Mouse (Mus musculus) MEL (cell line): Measurements from ENCODE around the gene Rrp36. TPM values are rescaled to one million over a fixed set of nuclear protein-coding genes. Genes with fewer than 3 reads are reported as not detected.

ENCODE experiments used
- DNase-seq: peaks from one replicate; pipeline ENCODE4 v3.0.0; 2011; ENCODE audit warnings: low read depth, low spot score
- H3K27ac ChIP-seq: 2 replicates; pipeline ENCODE4 v1.5.1; 2012; ENCODE audit warnings: low read depth, mild to moderate bottlenecking, control low read depth, low read length, moderate library complexity; ENCODE audit not compliant: control insufficient read depth
- H3K27me3 ChIP-seq, 2 experiments: fragments of 150-350 bp in 1 of 2; sonication (generic) in 1 of 2; 2 replicates each; pipeline ENCODE4 v1.6.1; 2012; ENCODE audit warnings: low read length in 2 of 2, mild to moderate bottlenecking in 2 of 2, improper control_type of control experiment in 1 of 2, moderate library complexity in 1 of 2; ENCODE audit not compliant: insufficient read depth in 2 of 2, control insufficient read depth in 1 of 2
- H3K36me3 ChIP-seq, 2 experiments: 2 replicates each; pipeline ENCODE4 v1.6.1; 2012 to 2014; ENCODE audit warnings: low read length in 2 of 2, improper control_type of control experiment in 1 of 2, inconsistent platforms in 1 of 2, mild to moderate bottlenecking in 1 of 2; ENCODE audit not compliant: insufficient read depth in 2 of 2, control insufficient read depth in 1 of 2
- H3K4me1 ChIP-seq, 2 experiments: fragments of 150-350 bp in 1 of 2; sonication (generic) in 1 of 2; 2 replicates each; pipeline ENCODE4 v1.6.1; 2012; ENCODE audit warnings: low read length in 2 of 2, improper control_type of control experiment in 1 of 2, mild to moderate bottlenecking in 1 of 2; ENCODE audit not compliant: insufficient read depth in 2 of 2, control insufficient read depth in 1 of 2
- H3K4me3 ChIP-seq, 2 experiments: fragments of 150-350 bp in 1 of 2; sonication (generic) in 1 of 2; 2 replicates each; pipeline ENCODE4 v1.5.1; 2012; ENCODE audit warnings: low read depth in 2 of 2, low read length in 2 of 2, mild to moderate bottlenecking in 2 of 2, moderate library complexity in 2 of 2, control low read depth in 1 of 2, improper control_type of control experiment in 1 of 2; ENCODE audit not compliant: control insufficient read depth in 1 of 2, insufficient read depth in 1 of 2
- H3K79me2 ChIP-seq: 2 replicates; pipeline ENCODE4 v1.6.1; 2012; ENCODE audit warnings: mild to moderate bottlenecking, low read length, moderate library complexity; ENCODE audit not compliant: control insufficient read depth, poor library complexity, insufficient read depth
- H3K9ac ChIP-seq: 2 replicates; pipeline ENCODE4 v1.6.1; 2012; ENCODE audit warnings: low read depth, mild to moderate bottlenecking, control low read depth, low read length, moderate library complexity; ENCODE audit not compliant: control insufficient read depth, poor library complexity, severe bottlenecking
- H3K9me3 ChIP-seq: fragments of 150-350 bp; sonication (generic); replicated peaks from 2 replicates; pipeline ENCODE4 v1.6.1; 2012; ENCODE audit warnings: mild to moderate bottlenecking, low read length, improper control_type of control experiment, moderate library complexity; ENCODE audit not compliant: insufficient read depth
- CHD1 ChIP-seq: IDR thresholded peaks from 2 replicates; pipeline ENCODE4 v1.6.1; 2012; ENCODE audit warnings: low read depth, mild to moderate bottlenecking, inconsistent platforms, low read length, improper control_type of control experiment
- CTCF ChIP-seq, 3 experiments: IDR thresholded peaks in 2 of 3; conservative IDR thresholded peaks in 1 of 3; 2 replicates each; pipeline ENCODE4 v1.5.1; 2011 to 2012; ENCODE audit warnings: low read length in 3 of 3, low read depth in 2 of 3, mild to moderate bottlenecking in 2 of 3, improper control_type of control experiment in 1 of 3, inconsistent platforms in 1 of 3, mixed read lengths in 1 of 3, moderate library complexity in 1 of 3; ENCODE audit not compliant: control insufficient read depth in 1 of 3, insufficient read depth in 1 of 3, poor library complexity in 1 of 3, severe bottlenecking in 1 of 3
- E2F4 ChIP-seq: IDR thresholded peaks from 2 replicates; pipeline ENCODE4 v1.6.1; 2011; ENCODE audit warnings: low read depth, low read length, improper control_type of control experiment, borderline replicate concordance
- JUND ChIP-seq: IDR thresholded peaks from 2 replicates; pipeline ENCODE4 v1.6.1; 2011; ENCODE audit warnings: low read depth, mild to moderate bottlenecking, improper control_type of control experiment, low read length
- MAFK ChIP-seq: IDR thresholded peaks from 2 replicates; pipeline ENCODE4 v1.6.1; 2011; ENCODE audit warnings: low read depth, mild to moderate bottlenecking, low read length, improper control_type of control experiment, borderline replicate concordance
- MAZ ChIP-seq: IDR thresholded peaks from 2 replicates; pipeline ENCODE4 v1.6.1; 2012; ENCODE audit warnings: low read depth, mild to moderate bottlenecking, inconsistent platforms, low read length, improper control_type of control experiment
- MXI1 ChIP-seq: IDR thresholded peaks from 2 replicates; pipeline ENCODE4 v1.6.1; 2011; ENCODE audit warnings: mild to moderate bottlenecking, low read depth, low read length, improper control_type of control experiment
- MYB ChIP-seq: IDR thresholded peaks from 2 replicates; pipeline ENCODE4 v1.6.1; 2011; ENCODE audit warnings: mild to moderate bottlenecking, low read depth, low read length, improper control_type of control experiment
- MYC ChIP-seq: IDR thresholded peaks from 2 replicates; pipeline ENCODE4 v1.6.1; 2011; ENCODE audit warnings: low read depth, mild to moderate bottlenecking, low read length, improper control_type of control experiment, moderate library complexity
- POLR2A ChIP-seq, 2 experiments: IDR thresholded peaks; 2 replicates each; pipeline ENCODE4 v1.6.1; 2011 to 2012; ENCODE audit warnings: low read length in 2 of 2, mild to moderate bottlenecking in 2 of 2, control low read depth in 1 of 2, improper control_type of control experiment in 1 of 2, low read depth in 1 of 2, moderate library complexity in 1 of 2; ENCODE audit not compliant: control insufficient read depth in 1 of 2, insufficient read depth in 1 of 2, poor library complexity in 1 of 2
- POLR2AphosphoS2 ChIP-seq: IDR thresholded peaks from 2 replicates; pipeline ENCODE4 v1.6.1; 2011; ENCODE audit warnings: low read length, improper control_type of control experiment
- POLR2AphosphoS5 ChIP-seq: IDR thresholded peaks from 2 replicates; pipeline ENCODE4 v1.6.1; 2012; ENCODE audit warnings: low read depth, borderline replicate concordance, mild to moderate bottlenecking, inconsistent platforms, low read length, moderate library complexity, mixed read lengths
- RAD21 ChIP-seq: IDR thresholded peaks from 2 replicates; pipeline ENCODE4 v1.6.1; 2011; ENCODE audit warnings: mild to moderate bottlenecking, low read depth, low read length, improper control_type of control experiment
- RCOR1 ChIP-seq: IDR thresholded peaks from 2 replicates; pipeline ENCODE4 v1.6.1; 2012; ENCODE audit warnings: low read depth, mild to moderate bottlenecking, inconsistent platforms, low read length, improper control_type of control experiment
- SIN3A ChIP-seq: IDR thresholded peaks from 2 replicates; pipeline ENCODE4 v1.6.1; 2012; ENCODE audit warnings: low read length, improper control_type of control experiment, inconsistent platforms
- SMC3 ChIP-seq: IDR thresholded peaks from 2 replicates; pipeline ENCODE4 v1.6.1; 2011; ENCODE audit warnings: low read depth, low read length, improper control_type of control experiment
- TCF12 ChIP-seq: IDR thresholded peaks from 2 replicates; pipeline ENCODE4 v1.6.1; 2014; ENCODE audit warnings: low read depth, mild to moderate bottlenecking, inconsistent platforms, low read length, improper control_type of control experiment, moderate library complexity
- UBTF ChIP-seq: IDR thresholded peaks from 2 replicates; pipeline ENCODE4 v1.6.1; 2012; ENCODE audit warnings: low read depth, mild to moderate bottlenecking, inconsistent platforms, low read length, improper control_type of control experiment, moderate library complexity, borderline replicate concordance; ENCODE audit not compliant: insufficient read depth
- USF1 ChIP-seq: IDR thresholded peaks from 2 replicates; pipeline ENCODE4 v1.6.1; 2014; ENCODE audit warnings: low read depth, mild to moderate bottlenecking, inconsistent platforms, low read length, improper control_type of control experiment, moderate library complexity
- ZKSCAN1 ChIP-seq: IDR thresholded peaks from 2 replicates; pipeline ENCODE4 v1.6.1; 2012; ENCODE audit warnings: low read depth, mild to moderate bottlenecking, inconsistent platforms, low read length, improper control_type of control experiment, moderate library complexity
- polyA plus RNA-seq, 2 experiments: library from polyadenylated mRNA; stranded (reverse) in 1 of 2; unstranded in 1 of 2; fragments of >175 nt in 1 of 2; fragments of >200 nt in 1 of 2; gene quantifications; 2 replicates each; pipeline versions ENCODE4 v1.2.1 to v1.2.4; 2012; ENCODE audit warnings: low replicate concordance in 2 of 2, low read depth in 1 of 2; ENCODE audit not compliant: insufficient read length in 2 of 2, insufficient read depth in 1 of 2, missing spikeins in 1 of 2
- total RNA-seq: library from RNA; depleted of rRNA; stranded (reverse); fragments of 300-350 nt; gene quantifications from 2 replicates; pipeline ENCODE4 v1.2.3, GENCODE M21; 2012

Gene Rrp36
- total and polyA plus RNA-seq, 3 experiments = 51.2 to 55.3 TPM; not detected in 1

DNA sequence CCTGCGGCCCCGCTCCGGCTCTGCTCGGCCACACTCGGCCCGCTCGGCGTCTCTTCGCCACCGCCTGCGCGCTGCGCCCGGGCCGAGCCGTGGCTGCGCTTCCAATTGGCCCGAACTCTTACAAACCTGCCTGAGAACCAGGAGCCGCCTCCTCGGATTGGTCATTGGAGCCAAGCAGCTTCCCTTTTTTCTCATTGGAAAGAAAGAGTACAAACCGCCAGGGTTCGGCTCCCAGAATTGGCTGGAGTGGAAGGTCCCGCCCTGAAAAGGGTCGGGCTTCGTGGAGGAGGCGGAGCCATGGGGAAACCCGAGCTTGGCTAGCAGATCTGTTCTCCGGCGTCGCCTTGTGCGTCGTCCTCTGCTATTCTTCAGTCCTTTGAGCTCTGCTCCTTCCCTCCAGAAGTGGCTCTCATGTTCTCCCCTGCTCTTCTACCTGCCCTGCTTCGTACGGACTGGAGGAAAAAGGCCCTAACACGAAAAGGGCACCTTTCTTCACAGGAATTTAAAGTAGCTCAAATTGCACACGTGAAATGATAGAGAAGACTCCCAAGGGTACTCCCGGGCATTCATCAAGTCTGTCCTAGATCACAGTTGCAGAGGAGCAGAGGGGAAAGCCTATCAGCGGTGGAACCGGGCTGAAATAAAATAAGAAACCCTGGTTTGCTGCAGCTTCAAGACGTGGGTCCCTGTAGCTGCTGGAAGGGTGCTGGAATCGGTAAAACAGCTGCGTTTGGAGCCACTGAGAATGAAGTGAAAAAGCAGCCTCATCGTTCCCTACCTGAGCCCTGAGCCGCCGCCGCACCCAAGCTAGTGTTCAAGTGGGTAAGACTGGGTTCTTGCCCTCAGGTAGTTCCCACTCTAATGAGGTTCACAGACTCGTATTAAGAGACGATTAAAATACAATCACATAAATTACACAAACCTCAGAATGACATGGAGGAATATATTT is 31.0 kb upstream of the Rrp36 start, which contains the start of gene Ppp2r5d (continued):
- TF ChIP-seq MAFK (no peak), POLR2AphosphoS2 (peak; percentile 81; the same call in 1 of the 2 replicates), SIN3A (peak; percentile 74), UBTF (no peak), USF1 (no peak), E2F4 (no peak), RAD21 (no peak), RCOR1 (no peak), SMC3 (no peak), MAZ (no peak), MYB (no peak), CHD1 (no peak; the same call in 1 of the 2 replicates), CTCF (IDR thresholded peaks at IDR 0.05 in 2 of 3, conservative IDR thresholded peaks at IDR 0.05 in 1 of 3; ENCODE audit: control insufficient read depth in 1 of 3, insufficient read depth in 1 of 3, low read depth in 2 of 3, low read length in 3 of 3, poor library complexity in 1 of 3, severe bottlenecking in 1 of 3) (no peak), JUND (no peak), TCF12 (peak; percentile 58; the same call in 1 of the 2 replicates), ZKSCAN1 (no peak), MYC (no peak), MXI1 (peak; percentile 71; the same call in 1 of the 2 replicates), POLR2A (IDR thresholded peaks at IDR 0.05; ENCODE audit: control insufficient read depth in 1 of 2, insufficient read depth in 1 of 2, low read depth in 1 of 2, low read length in 2 of 2, poor library complexity in 1 of 2) (peak; percentile 67 to 98; a peak in 3 of 4 replicates)

DNA sequence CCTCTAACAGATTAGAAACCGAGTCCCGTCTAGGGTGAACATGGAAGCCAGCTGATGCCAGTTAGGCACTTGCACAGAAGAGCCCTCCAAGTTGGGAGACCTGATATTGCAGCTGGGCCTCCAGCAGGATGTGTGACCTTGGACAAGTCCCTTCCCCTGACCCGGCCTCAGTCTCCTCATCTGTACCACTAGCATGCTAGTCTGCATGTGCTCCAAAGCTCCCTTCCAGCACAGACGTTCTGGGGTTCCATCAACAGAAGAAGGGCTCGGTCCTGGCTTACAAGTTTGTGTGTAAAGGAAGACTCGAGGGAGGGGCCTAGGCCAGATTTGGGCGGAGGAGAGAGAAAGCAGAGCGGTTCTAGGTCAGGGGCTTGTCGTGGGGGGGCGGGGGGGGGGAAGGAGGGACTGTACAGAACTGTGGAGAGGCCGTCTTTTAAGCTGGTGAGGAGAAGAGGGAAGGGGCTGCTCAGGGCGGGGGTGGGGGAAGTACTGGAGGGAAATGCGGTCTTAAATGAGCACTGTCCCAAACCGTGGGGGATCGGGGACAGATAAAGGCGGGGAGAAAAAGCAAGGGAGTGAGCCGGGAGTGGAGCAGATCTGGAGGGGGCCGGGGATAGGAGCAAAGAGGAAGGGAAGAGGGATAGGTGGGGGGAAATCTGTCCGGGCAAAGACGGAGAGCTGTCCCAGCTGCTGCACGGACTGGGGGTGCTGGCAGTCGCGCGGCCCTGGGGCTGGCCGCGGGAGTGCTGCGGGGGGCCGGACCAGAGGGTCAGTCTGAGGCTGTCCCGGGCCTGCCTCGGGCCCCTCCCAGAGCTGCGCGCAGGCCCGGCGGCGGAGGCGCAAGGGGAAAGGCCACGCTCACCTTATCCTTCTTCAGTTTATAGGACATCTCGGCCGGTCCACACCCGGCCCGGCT is 30.1 kb upstream of the Rrp36 start:
- peaks cover 0 to 12% of the 10 kb centered on the region in 2 experiments; a peak in 2 of 4 replicates for H3K36me3 ChIP-seq
- H3K4me1 ChIP-seq = peaks cover 3 to 21% of the 10 kb centered on the region in 2 experiments
- no peaks in the 10 kb centered on the region for H3K9me3 ChIP-seq
- peak overlapping the region; percentile 89 for H3K9ac ChIP-seq
- H3K27me3 ChIP-seq = no peaks in the 10 kb centered on the region
- peak; percentile 63 for DNase-seq
- peak overlapping the region; percentile 82 to 83 for H3K4me3 ChIP-seq
- H3K27ac ChIP-seq = peak overlapping the region; percentile 60
- TF ChIP-seq SIN3A (0 out of 2 replicates have a peak, but pooled peaks have one; percentile 6), POLR2AphosphoS5 (no peak), UBTF (0 out of 2 replicates have a peak, but pooled peaks have one; percentile 26), CHD1 (no peak)
- H3K79me2 ChIP-seq = peaks cover 23% of the 10 kb centered on the region
